Mouse (Mus musculus): ENCODE results near the gene Foxc2.

- TF ChIP-seq CTCF (IDR thresholded peaks at IDR 0.05; ENCODE audit: borderline replicate concordance, control insufficient read depth, extremely low read depth, insufficient read depth, low read length, poor library complexity) (no peak), POLR2A (IDR thresholded peaks at IDR 0.05; ENCODE audit: control insufficient read depth, extremely low read depth, insufficient read depth, low read length, poor library complexity) (no peak)
Observed at GRCm38 (mm10) chr8:121123113-121123512, 7.1 kb downstream of the Foxc2 start.
